Mouse (Mus musculus): ENCODE data around the gene Wnt7a.
A peak's percentile ranks its signal among the peaks of the same experiment; 100 is the strongest.

The Wnt7a gene

DNA sequence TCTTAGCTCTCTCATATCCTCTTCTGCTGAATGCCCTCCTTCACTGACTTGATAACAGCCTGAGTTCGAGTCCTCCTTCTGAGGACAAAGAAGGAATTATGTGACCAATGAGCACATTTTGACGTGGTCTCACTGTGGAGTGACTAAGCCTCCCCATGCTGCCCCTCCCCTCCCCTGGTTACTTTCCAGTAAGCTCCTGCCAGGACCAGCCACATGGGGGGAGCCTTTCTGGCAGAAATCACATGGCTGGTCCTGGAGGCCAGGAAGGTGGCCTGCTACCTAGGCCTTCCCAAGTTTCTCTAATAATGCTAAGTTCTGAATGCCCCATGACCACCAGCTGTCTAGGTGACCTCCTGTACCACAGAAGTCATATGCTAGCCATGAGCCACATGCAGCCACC is 27.3 kb downstream of the Wnt7a start:
- DNase-seq, result no peak

DNA sequence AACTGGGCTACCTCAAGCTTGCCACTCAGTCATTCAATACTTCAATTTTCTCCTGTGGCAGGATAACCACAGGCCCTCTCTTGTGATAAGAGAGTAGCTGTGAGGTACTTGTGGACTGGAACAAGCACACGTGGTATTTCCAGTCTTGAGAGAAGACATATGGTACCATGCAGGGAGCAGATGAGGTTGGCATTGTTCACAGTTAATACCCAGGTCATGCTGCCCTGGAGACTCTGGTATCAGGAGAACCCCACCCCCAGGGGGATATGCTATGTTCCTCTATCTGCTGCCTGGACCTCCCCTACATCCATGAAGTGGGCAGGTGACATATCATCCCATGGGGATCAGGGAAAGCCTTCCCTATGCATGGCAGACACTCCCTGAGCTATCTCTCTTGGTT is 27.9 kb downstream of the Wnt7a start:
- no peak for DNase-seq

DNA sequence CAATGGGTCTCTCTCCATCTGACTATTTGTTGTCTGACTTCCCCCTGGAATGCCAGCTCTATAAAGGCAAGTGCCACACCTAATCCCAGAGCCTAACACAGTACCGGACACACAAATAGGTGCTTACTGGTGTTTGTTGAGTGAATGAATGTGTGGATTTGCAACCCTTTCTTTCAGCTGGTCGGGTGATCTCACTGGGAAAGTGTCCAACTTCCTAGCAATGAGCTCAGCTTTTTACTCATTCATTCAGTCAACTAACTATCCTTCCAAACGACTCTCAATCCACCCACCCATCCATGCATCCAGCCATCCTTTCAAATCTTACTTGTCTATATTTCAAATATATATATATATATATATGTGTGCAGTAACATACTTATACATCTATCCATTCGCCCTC is 31.3 kb downstream of the Wnt7a start:
- DNase-seq, result no peak

DNA sequence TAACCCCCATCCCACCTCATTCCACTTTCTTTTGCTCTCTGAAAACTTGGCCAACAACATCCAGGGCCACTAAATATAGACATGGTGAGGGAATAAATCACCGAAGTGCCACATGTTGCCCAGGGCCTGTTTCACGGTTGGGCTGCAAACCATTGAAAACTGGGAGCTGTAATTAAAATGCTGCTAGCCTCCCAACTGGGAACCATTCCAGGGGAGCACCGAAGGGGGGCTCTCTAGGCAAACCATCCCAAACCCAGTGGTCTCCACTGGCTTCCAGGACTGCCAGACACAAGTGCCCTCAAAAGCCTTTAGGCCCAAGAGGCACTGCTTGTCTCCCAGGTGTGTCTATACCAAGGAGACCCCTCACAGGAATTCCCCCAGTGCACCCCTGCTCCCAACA is 31.9 kb downstream of the Wnt7a start:
- no peak for DNase-seq

DNA sequence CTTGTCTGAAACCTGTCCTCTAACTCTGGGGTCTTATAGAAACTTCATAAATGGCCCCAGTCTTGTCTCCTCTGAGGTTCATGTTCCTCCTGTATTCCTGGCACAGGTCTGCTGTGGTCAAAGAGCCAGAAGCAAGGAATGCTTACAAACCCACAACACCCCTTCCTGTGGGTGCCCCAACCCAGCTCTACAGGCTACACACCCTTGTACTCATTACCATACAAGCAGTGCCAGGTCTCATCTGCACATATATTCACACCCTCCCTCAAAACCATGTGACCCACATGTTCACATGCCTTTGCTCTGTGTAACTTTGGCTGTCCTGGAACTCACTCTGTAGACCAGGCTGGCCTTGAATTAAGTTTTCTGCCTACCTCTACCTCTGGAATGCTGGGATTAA is 38.2 kb downstream of the Wnt7a start:
- no peak for DNase-seq

DNA sequence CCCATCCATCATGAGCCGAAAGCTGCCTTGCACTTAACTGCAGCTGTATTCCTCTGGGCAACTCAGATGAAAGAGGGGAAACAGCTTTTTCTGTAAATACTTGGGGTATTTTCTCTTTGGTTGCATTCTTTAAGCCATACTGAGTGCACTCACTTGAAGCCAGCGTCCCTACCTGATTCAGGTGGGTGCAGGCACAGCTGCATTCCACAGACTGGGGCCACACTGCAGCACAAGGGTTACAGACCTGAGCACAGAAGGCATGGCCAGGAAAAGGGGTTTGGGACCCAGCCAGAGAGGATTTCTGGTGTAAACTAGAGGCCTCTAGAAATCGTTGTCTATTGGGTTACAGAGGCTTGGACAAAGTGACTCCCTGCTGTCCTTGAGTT is 38.6 kb downstream of the Wnt7a start:
- no peak for DNase-seq

DNA sequence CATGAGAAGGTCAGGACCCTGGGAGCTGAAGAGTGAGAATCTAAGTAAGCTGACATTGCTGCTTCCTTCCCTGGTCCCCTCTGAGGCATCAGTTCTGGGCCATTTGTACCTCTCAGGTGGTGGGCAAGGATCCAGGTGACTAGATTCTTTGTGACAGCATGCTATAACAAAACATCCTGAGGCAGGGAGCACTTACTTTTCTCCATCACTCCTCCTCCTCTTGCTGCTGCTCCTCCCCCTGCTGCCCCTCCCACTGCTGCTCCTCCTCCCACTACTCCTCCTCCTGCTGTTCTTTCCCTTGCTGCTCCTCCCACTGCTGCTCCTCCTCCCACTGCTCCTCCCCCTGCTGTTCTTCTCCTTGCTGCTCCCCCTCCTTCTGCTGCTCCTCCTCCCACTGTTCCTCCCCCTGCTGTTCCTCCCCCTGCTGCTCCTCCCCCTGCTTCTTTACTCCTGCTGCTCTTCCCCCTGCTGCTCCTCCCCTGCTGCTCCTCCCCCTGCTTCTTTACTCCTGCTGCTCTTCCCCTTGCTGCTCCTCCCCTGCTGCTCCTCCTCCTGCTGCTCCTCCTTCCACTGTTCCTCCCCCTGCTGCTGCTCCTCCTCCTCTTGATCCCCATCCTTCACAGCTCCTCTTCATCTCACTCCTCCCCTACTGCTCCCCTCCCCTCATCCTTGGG is 39.1 kb downstream of the Wnt7a start:
- peak; percentile 4 for DNase-seq

DNA sequence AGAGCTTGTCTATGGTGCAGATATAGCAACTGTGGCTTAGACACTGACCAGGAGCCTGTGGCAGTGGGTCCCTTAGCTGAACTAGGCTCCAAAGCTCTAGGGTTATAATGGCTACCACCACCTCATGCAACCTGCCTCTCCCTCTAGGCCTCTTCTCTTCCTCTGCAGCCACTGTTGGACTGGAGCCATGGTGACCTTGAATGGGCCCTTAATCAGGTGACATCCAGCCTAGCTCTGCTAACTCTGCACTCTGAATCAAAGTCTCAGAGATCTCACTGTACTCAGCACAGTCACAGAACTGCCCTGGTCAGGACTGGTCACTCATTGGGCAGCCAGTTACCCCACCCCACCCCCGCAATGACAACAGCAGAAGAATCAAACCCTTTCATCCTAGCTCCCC is 44.4 kb downstream of the Wnt7a start:
- DNase-seq, result no peak

DNA sequence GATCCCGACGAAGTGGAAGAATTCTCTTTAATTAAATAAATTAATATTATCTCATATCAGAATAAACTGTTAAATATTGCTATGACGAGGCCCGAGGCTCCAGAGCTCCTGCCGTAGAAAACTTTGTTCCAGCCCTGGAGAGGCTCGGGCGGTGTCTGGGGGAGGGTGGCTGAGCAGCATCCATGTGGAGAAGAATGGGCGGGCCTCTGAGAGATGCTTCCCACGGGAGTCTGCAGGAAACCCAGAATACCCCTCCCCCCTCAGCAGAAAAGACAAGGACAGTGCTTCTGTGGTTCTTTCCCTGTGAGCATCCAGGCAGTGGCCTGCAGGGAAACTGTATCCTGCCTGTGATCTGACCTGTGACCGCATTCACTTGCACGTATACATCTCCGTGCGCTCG is 45.7 kb downstream of the Wnt7a start:
- DNase-seq, result no peak

DNA sequence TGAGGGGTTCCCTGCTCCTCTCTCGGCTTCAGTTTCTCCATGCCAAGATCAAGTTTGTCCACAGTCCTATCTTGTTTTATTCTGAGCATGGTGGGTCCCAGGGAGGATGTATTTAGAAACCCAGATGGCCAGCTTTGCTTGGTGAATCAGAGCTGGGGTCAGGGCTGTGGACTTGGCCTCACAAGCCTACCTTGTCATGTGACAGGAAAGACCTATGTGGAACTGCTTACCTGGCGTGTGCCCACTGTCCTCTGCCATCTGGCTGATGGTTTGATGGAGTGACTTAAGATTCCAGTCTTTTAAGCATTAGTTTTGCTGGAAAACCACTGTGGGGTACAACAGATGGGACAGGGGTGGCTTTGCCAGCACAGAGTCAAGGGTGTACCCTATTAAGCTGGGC is 48.4 kb downstream of the Wnt7a start:
- DNase-seq, result no peak

DNA sequence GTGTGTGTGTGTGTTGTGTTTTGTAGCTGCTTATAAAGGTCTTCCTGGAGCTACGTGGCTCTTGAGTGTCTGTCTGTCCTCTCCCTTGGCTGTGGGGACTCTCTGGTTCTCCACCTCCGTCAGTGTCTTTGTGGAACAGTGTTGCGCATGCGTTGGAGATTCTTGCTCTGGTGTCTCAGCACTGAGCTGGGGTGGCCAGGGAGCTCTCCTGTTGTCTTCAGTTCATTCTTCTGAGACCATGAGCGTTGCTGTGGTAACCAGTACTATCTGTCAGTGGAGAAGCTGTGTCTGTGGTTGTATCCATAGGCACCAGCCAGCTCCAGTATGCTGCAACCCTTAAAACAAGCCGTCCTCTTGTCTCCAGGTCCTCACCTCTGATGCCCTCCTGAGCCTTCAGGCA is 50.2 kb downstream of the Wnt7a start:
- no peak for DNase-seq

DNA sequence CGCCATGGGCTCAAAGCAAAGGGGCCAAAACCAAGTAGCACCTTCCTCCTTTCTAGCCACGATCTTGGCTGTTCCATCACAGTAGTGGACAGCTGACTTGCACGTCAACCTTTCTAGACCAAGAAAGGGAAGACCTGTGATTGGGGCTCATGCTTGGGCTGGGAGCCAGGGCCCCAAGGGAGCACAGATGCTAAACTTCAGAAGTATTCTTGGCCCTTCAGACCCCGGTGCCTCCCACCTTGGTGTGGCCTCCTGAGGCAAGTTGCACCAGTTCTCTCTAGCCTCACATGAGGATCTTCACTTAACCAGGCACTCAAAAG is 50.8 kb downstream of the Wnt7a start:
- no peak for DNase-seq

DNA sequence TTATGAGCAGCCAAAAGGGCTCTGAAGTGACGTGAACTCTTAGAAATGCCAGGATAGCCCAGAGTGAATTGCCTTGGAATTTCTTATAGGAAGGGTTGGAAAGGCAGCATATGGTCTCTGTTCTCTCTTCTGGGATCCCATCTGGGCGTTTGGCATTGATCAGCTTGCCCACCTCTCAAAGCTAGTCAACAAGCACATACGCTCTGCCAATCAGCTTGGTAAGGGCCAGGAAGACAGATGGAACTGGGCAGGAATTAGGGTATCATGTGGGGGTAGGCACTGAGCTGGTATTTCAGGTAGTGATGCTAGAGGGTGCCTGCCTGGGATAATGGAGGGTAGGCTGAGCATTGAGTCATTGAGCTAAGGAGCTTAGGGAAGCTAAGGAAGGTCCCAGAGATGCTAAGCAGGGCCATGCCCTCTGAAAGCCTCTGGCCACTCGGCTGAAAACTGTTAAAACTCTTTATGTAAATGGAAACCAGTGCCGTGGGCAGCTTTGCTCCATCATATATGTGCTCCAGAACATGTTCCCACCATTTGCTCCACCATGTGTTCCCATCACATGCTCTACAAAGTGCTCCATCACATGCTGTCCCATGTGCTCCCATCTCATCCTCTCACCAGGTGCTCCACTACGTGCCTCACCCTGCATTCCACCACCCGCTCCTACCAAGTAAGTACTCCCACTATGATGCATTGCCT is 51.3 kb downstream of the Wnt7a start:
- no peak for DNase-seq

DNA sequence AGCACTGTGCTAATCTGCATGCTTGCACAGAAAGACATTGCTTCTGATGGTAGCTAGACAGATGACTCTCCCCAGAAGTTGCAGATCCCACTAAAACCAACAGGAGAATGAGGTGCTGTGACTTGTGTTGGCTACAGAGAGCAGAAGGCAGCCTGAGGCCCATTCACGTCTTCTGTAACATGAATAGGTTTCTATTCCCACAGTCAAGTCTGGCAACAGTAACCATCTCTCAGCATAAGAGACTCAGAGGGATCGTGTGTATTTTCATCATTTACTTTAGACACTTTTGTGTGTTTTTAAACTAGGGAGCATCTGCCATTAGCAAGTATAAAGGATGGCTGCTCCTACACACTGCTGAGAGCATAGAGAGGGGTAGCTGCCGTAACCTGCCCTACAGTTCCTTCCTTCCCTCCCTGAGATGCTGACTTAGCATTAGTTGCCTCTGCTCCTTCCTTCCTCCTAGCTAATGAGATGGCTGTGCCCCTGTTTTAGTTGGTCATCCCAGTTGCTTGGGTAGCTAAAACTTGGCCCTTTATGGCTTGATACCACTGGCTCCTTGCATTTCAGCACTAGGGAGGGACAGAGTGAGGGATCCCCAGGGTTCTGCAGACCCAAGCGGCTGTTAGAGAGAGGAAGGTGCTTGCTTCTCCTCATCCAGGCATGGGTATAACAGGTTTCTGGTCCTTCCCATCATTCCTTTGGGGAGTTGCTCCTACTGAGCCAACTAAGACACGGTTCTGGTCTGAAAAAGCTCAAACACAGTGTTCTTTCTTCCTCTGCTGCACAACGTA is 52.1 kb downstream of the Wnt7a start:
- no peak for DNase-seq

DNA sequence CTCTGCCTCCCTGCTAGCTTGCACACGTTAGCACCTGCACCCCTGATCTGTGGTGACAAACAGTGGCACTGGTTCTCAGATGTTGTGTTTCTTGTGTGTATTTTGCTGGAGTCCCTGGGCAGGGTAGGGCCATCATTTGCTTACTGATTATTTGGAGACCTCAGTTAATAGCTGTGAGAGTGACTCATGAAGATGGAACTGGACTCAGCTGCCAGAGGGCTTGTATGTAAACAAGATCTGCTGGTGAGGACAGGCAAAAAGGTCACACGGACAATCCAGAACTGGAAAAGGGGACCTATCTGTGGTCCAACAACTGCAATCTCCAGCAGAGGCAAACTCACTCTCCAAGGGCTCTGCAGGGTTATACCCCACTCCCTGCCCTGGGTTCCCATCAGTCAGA is 52.8 kb downstream of the Wnt7a start:
- DNase-seq, result no peak

DNA sequence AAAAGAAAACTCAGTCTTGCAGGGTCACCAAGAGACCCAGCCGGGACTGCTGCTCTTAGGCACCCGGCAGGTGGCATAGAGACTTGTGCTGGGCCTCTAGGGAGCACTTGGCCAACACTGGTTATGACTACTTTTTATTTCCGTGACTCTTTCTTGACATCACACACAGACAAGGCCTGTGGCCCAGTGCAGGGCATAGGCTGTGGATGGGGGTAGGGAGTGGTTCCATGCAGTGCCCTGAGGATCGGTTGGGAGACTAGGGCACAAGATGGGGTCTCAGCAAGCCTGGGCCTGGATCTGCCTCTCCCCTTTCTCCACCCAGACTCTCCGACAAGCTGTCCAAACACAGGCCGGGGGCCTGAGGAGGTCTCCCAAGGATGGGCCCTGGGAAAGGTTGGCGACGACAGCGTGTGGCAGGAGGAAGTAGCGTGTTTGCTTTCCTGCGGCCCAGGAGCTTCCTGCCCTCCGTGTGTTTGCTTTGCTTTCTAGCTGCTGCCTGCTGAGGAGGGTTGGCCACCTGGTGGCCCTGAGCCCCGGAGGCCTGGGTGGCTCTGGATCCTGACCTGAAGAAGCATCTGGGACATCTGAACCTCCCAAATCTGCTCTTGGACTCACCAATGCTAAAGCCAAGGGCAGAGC is 53.8 kb downstream of the Wnt7a start:
- no peak for DNase-seq

DNA sequence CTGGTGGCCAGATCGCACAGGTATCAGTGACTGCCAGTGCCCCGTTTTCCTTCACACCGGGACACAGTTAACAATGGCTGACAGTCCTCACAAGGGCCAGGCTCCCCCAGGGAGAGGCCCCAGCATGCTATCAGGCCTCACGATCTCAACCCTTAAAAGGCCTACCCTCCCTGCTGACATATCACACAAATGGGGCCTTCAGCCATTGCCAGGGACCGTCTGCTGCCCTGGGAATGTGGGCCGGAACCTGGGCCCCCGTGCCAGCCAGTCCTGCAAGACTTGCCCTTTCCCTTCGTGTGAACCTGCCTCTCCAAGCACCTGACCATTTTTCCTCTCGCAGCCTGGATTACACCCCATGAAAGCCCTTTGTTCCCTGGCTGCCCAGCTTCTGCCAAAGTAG is 61.5 kb downstream of the Wnt7a start:
- no peak for DNase-seq

DNA sequence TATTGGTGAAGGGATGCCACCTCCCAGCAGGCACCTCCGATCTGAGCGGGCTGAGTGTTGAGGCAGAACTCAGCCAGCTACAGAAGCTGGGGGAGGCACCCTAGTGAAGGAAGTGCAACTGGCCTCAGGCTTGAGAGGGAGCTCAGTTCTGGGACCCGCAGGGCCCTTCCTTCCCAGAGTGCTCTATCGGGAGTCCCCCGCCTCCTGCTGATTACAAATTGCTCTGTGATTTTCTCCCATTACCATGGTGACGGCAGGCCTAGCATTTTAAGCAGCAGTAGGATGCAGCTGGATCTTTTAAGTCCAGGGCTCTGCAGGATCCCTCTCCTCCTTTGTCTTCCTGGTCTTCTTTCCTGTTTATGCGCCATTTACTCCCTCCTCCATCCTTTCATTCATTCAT is 63.4 kb downstream of the Wnt7a start:
- no peak for DNase-seq

DNA sequence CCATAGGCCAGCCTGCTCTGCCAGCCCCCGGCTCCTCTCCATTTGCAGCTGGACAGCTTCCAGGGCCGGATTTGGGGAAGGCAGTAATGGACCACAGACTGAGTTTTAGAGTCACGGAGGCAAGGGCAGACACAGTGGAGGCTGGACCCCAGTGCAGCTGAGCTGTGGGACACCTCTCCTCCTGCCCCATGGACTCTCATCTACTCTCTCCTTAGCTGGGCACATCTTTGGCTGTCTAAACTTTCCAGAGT is 64.3 kb downstream of the Wnt7a start:
- no peak for DNase-seq

DNA sequence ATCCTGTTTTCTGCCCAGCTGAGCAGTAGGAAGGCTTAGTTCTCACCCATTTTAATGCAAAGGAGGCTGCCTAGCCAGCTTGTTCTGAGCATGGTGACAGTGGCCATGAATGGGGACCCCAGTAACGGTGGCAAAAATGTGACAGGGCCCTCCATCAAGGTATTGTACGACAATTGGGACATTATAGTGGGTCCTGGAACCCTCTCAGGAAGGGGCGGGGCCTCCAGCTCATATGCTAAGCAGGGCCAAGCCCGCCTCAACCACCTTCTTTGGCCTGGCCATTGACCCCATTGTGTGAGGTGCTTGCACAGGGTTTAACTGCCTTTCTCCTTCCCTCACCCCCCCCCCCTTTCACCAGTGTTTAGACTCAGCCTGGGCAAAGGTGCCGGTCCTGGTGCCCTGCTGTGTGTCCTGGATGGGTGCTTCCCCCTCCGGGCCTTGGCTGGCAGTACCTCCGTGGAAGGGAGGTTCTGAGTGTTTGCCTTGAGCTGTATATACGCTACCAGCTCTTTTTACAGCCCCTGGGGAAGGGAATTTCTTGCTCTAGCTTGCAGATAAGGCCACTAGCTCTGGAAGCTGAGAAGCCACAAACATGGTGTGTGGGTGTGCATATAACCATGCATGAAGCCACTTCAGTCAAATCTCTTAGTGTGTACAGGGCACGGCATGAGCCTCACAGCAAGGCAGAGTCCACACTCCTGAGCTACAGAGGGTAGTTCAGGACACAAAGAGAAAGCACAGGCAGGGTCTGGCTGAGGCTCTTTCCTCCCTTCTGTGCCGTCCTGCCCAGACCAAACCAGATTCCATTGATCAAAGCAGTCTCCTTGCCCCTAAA is 64.9 kb downstream of the Wnt7a start:
- no peak for DNase-seq

DNA sequence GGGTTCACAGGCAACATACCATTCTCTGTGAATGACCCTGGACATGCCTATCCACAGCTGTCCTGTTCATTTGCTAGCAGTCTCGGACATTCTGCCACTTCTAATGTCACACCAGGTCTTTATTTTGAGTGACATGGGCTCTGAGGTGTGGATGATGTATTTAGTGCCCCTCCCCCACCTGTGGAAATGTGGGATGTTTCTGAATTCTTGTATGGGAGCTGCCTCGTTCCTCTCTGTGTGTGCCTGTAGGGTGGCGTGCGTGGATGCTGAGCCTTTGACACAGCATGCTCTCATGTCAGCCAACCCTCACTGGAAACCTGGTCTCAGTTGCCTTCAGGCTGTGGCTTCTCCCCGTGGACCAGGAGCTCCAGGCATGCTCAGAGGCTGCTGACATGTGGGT is 66.1 kb downstream of the Wnt7a start:
- no peak for DNase-seq

DNA sequence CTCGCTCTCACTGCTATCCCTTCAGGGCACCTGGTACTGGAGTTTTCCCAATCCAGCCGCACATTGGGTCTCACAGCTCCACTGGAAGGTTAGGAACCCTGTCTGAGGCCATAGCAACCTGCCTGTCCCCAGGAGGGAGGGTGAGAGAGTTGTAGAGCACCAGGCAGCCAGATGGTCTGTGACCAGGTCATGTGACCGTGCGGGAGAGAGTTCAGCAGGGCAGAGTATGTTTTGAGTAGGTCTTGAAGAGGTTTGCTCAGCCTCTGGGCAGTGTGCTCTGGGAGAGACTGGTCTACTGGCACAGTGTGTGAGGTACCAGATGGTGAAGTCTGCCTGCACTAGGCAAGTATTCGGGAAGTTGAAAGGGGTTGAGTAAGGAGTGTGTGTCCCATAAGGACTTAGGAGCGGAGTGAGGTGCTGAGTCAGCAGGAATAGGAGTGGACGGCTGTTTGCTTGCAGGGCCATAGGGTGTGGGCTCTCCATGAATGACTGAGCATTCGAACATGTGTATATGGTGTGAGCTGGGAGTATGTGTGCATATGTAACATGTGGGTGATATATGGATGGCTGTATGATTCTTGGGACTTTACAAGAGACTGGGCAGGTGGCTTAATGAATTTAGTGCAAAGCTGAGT is 71.4 kb downstream of the Wnt7a start:
- no peak for DNase-seq

DNA sequence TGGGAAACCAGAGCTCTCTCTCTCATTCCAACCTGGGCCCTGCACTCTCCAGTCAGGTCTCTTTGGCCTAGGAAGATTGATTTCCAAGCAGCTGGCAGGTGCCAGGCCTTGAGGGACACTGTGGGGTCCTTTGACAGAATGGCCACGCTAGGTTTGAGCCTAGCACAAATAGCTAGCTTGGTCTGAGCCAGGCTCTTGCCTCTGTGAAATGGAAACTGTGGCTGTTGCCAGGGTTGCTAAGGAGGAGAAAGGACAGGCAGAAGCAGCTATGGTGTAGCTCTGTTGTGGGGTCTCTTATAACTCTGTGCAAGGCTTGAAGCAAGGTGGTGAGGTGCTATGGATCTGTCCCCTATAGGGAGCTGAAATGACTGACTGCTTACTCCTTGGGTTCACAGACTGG is 75.7 kb downstream of the Wnt7a start:
- DNase-seq, result no peak

Data from lung, postnatal 14 days (tissue).